In the genomic region with DNA sequence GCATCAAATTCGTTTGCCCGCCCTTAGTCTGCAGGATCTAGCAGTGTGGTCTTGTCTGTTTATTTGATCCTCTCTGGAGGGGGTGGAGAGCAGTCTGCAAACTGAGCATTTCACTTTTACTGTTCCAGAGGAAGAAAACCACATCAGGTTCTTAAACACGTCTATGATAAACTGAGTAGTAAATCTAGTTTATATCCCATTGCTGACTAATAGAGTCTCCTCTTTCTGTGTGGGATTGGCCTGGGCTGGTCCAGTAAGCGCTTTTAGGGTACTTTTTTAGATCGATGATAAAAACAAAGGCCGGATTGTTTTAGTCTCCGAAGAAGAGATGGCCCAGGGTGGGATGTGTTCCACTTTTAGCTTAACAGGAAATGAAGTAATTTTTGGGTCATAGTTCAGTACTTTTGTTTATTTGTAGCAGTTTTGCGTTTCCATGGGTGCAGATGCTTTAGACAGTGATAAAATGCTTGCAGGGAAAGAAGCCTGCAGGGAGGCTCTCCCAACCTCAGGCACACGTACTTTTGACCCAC, we compare ENCODE assay signal across 8 mouse cellular contexts.
DNase-seq lines count a peak whose midpoint lies in the region; ATAC-seq and TF ChIP-seq lines count a peak whose summit lies in the region.

No protein-coding gene starts in this region.

- H3K4me3 ChIP-seq in forebrain, postnatal 0 days (ENCODE audit: low read depth, low read length): no peak overlapping the region
- no peak overlapping the region for H3K4me3 ChIP-seq in forebrain, embryonic 12.5 days (replicated peaks)
- no peak overlapping the region for H3K4me3 ChIP-seq in CH12.LX (replicated peaks in 1 of 3; ENCODE audit: low read depth in 2 of 3, low read length in 2 of 3, poor library complexity in 1 of 3)
- H3K4me3 ChIP-seq in kidney, postnatal 0 days (replicated peaks; ENCODE audit: low read depth, low read length): no peak overlapping the region
- H3K4me3 ChIP-seq in neural tube, embryonic 15.5 days (replicated peaks): no peak overlapping the region

- no peaks in the 10 kb centered on the region for H3K4me1 ChIP-seq in forebrain, postnatal 0 days (ENCODE audit: insufficient read depth)
- no peaks in the 10 kb centered on the region for H3K4me1 ChIP-seq in forebrain, embryonic 12.5 days
- peaks cover 2 to 32% of the 10 kb centered on the region in 2 experiments; a peak in 3 of 4 replicates for H3K4me1 ChIP-seq in CH12.LX (ENCODE audit: control insufficient read depth in 1 of 2, insufficient read depth in 2 of 2)
- H3K4me1 ChIP-seq in kidney, postnatal 0 days (replicated peaks; ENCODE audit: insufficient read depth, low read length): peaks cover 7% of the 10 kb centered on the region; the same call in 1 of the 2 replicates
- peaks cover 8% of the 10 kb centered on the region for H3K4me1 ChIP-seq in neural tube, embryonic 15.5 days

- no peak for TF ChIP-seq CTCF in forebrain, postnatal 0 days (IDR thresholded peaks at IDR 0.05; ENCODE audit: low read depth)
- TF ChIP-seq CTCF in CH12.LX (conservative IDR thresholded peaks at IDR 0.05 in 1 of 2, IDR thresholded peaks at IDR 0.05 in 1 of 2; ENCODE audit: low read depth in 2 of 2, low read length in 2 of 2): no peak
- TF ChIP-seq CTCF in kidney, postnatal 0 days (IDR thresholded peaks at IDR 0.05; ENCODE audit: low read depth): no peak

- dilution Hi-C loops in CH12.LX (cut with MboI; ENCODE audit: extremely low pct_ligation_motif_present, extremely low pct_unique_long_range_greater_than_20kb, low sequenced_read_pairs): no loop called here

- no peak for TF ChIP-seq POLR2A in CH12.LX (IDR thresholded peaks at IDR 0.05; ENCODE audit: low read depth, low read length)

- no peak for TF ChIP-seq EP300 in CH12.LX (IDR thresholded peaks at IDR 0.05; ENCODE audit: low read length)

- TF ChIP-seq RAD21 in CH12.LX (IDR thresholded peaks at IDR 0.05; ENCODE audit: low read depth, low read length): no peak

- H3K27ac ChIP-seq in forebrain, postnatal 0 days (ENCODE audit: low read depth, low read length): 0 out of 2 replicates have a peak overlapping the region, but pooled peaks have one; percentile 29
- H3K27ac ChIP-seq in forebrain, embryonic 12.5 days: no peak overlapping the region
- H3K27ac ChIP-seq in CH12.LX (ENCODE audit: insufficient read depth, low read depth): no peak overlapping the region
- H3K27ac ChIP-seq in kidney, postnatal 0 days: peak overlapping the region; percentile 81
- H3K27ac ChIP-seq in neural tube, embryonic 15.5 days (replicated peaks): peak overlapping the region; percentile 45

- no peak overlapping the region for H3K9ac ChIP-seq in forebrain, postnatal 0 days
- no peak overlapping the region for H3K9ac ChIP-seq in forebrain, embryonic 12.5 days
- H3K9ac ChIP-seq in CH12.LX (ENCODE audit: insufficient read depth, low read depth): peak overlapping the region; percentile 44
- H3K9ac ChIP-seq in kidney, postnatal 0 days (ENCODE audit: low read depth, low read length): no peak overlapping the region
- no peak overlapping the region for H3K9ac ChIP-seq in neural tube, embryonic 15.5 days (replicated peaks)

- no peaks in the 10 kb centered on the region for H3K9me3 ChIP-seq in forebrain, postnatal 0 days (ENCODE audit: low read length)
- H3K9me3 ChIP-seq in forebrain, embryonic 12.5 days: no peaks in the 10 kb centered on the region
- H3K9me3 ChIP-seq in CH12.LX (replicated peaks; ENCODE audit: low read length): no peaks in the 10 kb centered on the region
- no peaks in the 10 kb centered on the region for H3K9me3 ChIP-seq in kidney, postnatal 0 days (replicated peaks; ENCODE audit: low read length)
- H3K9me3 ChIP-seq in neural tube, embryonic 15.5 days (replicated peaks): no peaks in the 10 kb centered on the region

- no peak overlapping the region for H3K4me2 ChIP-seq in forebrain, postnatal 0 days (ENCODE audit: low read depth)
- no peak overlapping the region for H3K4me2 ChIP-seq in forebrain, embryonic 12.5 days
- H3K4me2 ChIP-seq in CH12.LX (ENCODE audit: insufficient read depth, low read depth, poor library complexity, severe bottlenecking): peak overlapping the region; percentile 71
- H3K4me2 ChIP-seq in kidney, postnatal 0 days (ENCODE audit: low read length): peak overlapping the region; percentile 26
- H3K4me2 ChIP-seq in neural tube, embryonic 15.5 days: no peak overlapping the region

- in situ Hi-C loops in CH12.LX (cut with MboI; ENCODE audit: low pct_ligation_motif_present, low pct_unique_long_range_greater_than_20kb, low sequenced_read_pairs): no loop called here

- 57% methylated on average over 9 of the region's 9 CpGs for WGBS in forebrain, postnatal 0 days
- WGBS in forebrain, embryonic 12.5 days: 71% methylated on average over 9 of the region's 9 CpGs
- 6% methylated on average over 9 of the region's 9 CpGs for WGBS in kidney, postnatal 0 days
- 27% methylated on average over 9 of the region's 9 CpGs for WGBS in neural tube, embryonic 15.5 days

- no peaks in the 10 kb centered on the region for H3K27me3 ChIP-seq in forebrain, postnatal 0 days (ENCODE audit: insufficient read depth, low read length)
- no peaks in the 10 kb centered on the region for H3K27me3 ChIP-seq in forebrain, embryonic 12.5 days
- no peaks in the 10 kb centered on the region for H3K27me3 ChIP-seq in CH12.LX (replicated peaks)
- H3K27me3 ChIP-seq in kidney, postnatal 0 days (ENCODE audit: insufficient read depth, low read length): no peaks in the 10 kb centered on the region
- H3K27me3 ChIP-seq in neural tube, embryonic 15.5 days (replicated peaks): no peaks in the 10 kb centered on the region

- no peaks in the 10 kb centered on the region; the same call in 1 of the 2 replicates for H3K79me2 ChIP-seq in CH12.LX (replicated peaks; ENCODE audit: control insufficient read depth, extremely low read depth, insufficient read depth, poor library complexity, severe bottlenecking)

- no peak for DNase-seq in forebrain, postnatal 0 days
- peak; percentile 67 for DNase-seq in CH12.LX (ENCODE audit: extremely low read depth)
- DNase-seq in heart, adult 9 months (ENCODE audit: low spot score in 2 of 2): peak; percentile 83 to 88
- DNase-seq in kidney, postnatal 0 days (ENCODE audit: low spot score): peak; percentile 95
- no peak for DNase-seq in left cerebral cortex, adult 18-20 months (ENCODE audit: low spot score in 2 of 2)
- DNase-seq in c-Kit-positive CD71-positive TER-119-positive erythroid progenitor cells, embryonic 14.5 days (ENCODE audit: low spot score): no peak

- no peaks in the 10 kb centered on the region for H3K36me3 ChIP-seq in forebrain, postnatal 0 days (ENCODE audit: insufficient read depth)
- H3K36me3 ChIP-seq in forebrain, embryonic 12.5 days (replicated peaks): 0 out of 2 replicates have a peak, but pooled peaks cover 5% of the 10 kb centered on the region
- H3K36me3 ChIP-seq in CH12.LX (replicated peaks in 1 of 2; ENCODE audit: control insufficient read depth in 1 of 2, insufficient read depth in 1 of 2, low read length in 1 of 2): peaks cover 3 to 27% of the 10 kb centered on the region in 2 experiments
- H3K36me3 ChIP-seq in kidney, postnatal 0 days (ENCODE audit: insufficient read depth, low read length): no peaks in the 10 kb centered on the region
- H3K36me3 ChIP-seq in neural tube, embryonic 15.5 days: no peaks in the 10 kb centered on the region

- no peak for ATAC-seq in forebrain, postnatal 0 days
- ATAC-seq in forebrain, embryonic 12.5 days (ENCODE audit: low FRiP score): no peak
- peak; percentile 43; the same call in 1 of the 2 replicates for ATAC-seq in kidney, postnatal 0 days (replicated peaks; ENCODE audit: low FRiP score, low read depth)
- no peak for ATAC-seq in neural tube, embryonic 15.5 days (ENCODE audit: low FRiP score)

TF ChIP-seq in CH12.LX, 34 proteins besides CTCF, POLR2A, EP300 and RAD21:
- TF ChIP-seq USF2 (conservative IDR thresholded peaks at IDR 0.05; ENCODE audit: low read depth, low read length) (no peak), MEF2A (IDR thresholded peaks at IDR 0.05; ENCODE audit: borderline replicate concordance, low read depth, low read length) (peak; percentile 70; the same call in 1 of the 2 replicates), JUN (IDR thresholded peaks at IDR 0.05; ENCODE audit: insufficient read depth, low read depth, low read length) (no peak), MAFK (IDR thresholded peaks at IDR 0.05; ENCODE audit: insufficient replicate concordance, low read length) (no peak)

Comparison
In these comparisons a context has a peak if more than half of its experiments do, and no peak if none do; other contexts are left out.
1. H3K27ac ChIP-seq: peak in forebrain, postnatal 0 days (single experiment), kidney, postnatal 0 days (single experiment) and neural tube, embryonic 15.5 days (single experiment); none in forebrain, embryonic 12.5 days (single experiment) and CH12.LX (single experiment).
2. DNase-seq: peak in CH12.LX (single experiment), heart, adult 9 months (2 of 2) and kidney, postnatal 0 days (single experiment); none in forebrain, postnatal 0 days (single experiment), left cerebral cortex, adult 18-20 months (0 of 2) and c-Kit-positive CD71-positive TER-119-positive erythroid progenitor cells, embryonic 14.5 days (single experiment).
3. H3K4me2 ChIP-seq: peak in CH12.LX (single experiment) and kidney, postnatal 0 days (single experiment); none in forebrain, postnatal 0 days (single experiment), forebrain, embryonic 12.5 days (single experiment) and neural tube, embryonic 15.5 days (single experiment).